Mouse (Mus musculus): ENCODE measurements around the gene Fat2.

GRCm38 (mm10) chr11:55265647-55266046 lies 70.7 kb downstream of the Fat2 start:
- TF ChIP-seq POLR2A (IDR thresholded peaks at IDR 0.05; ENCODE audit: borderline replicate concordance, control insufficient read depth, low read depth, low read length) (no peak), CTCF (IDR thresholded peaks at IDR 0.05; ENCODE audit: control insufficient read depth, insufficient read depth, low read length) (no peak)
